ENCODE assay signal across 25 mouse cellular contexts in the genomic region with DNA sequence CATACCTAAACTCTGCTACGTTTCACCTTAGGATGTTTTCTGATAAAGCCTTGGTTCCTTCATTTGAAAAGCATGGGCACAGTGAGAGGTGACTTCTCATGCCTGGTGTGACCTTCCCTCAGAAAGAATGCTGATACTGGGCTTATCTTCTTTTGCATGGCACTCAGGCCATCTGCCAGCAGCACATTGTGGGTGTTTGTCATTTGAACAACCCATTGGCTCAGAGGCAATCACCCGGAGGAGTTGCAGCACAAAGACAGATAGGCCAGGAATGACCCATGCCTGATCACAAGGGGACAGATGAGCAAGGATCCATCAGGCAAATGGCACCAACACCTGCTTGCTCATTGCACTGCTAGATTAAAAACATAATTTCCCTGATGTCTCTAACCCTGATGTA.
DNase-seq lines count a peak whose midpoint lies in the region; ATAC-seq and TF ChIP-seq lines count a peak whose summit lies in the region.
"Had no signal": no experiment of that assay in that cellular context is flagged by ENCODE, and none has a peak within 500 bp of the region (broad histone marks: within the 10 kb centered on the region; RNA-seq: fewer than 3 reads in every experiment).

No protein-coding gene starts in this region.

- no peak overlapping the region for H3K9ac ChIP-seq in intestine, postnatal 0 days (ENCODE audit: low read depth, low read length)
- H3K9ac ChIP-seq: embryonic facial prominence, embryonic 12.5 days; embryonic facial prominence, embryonic 15.5 days; forebrain, postnatal 0 days; heart, embryonic 13.5 days; hindbrain, embryonic 13.5 days; intestine, embryonic 15.5 days had no signal

- TF ChIP-seq CTCF in intestine, postnatal 0 days (IDR thresholded peaks at IDR 0.05; ENCODE audit: low read depth), result no peak

- no peak overlapping the region for H3K27ac ChIP-seq in heart, embryonic 10.5 days
- H3K27ac ChIP-seq in intestine, postnatal 0 days (ENCODE audit: low read depth, low read length), result no peak overlapping the region
- H3K27ac ChIP-seq: embryonic facial prominence, embryonic 12.5 days; embryonic facial prominence, embryonic 15.5 days; heart, embryonic 13.5 days; hindbrain, embryonic 10.5 days; hindbrain, embryonic 13.5 days; intestine, embryonic 15.5 days had no signal

- no peaks in the 10 kb centered on the region for H3K4me1 ChIP-seq in heart, embryonic 10.5 days
- H3K4me1 ChIP-seq in intestine, postnatal 0 days (replicated peaks; ENCODE audit: control insufficient read depth, insufficient read depth, low read length), result no peaks in the 10 kb centered on the region
- H3K4me1 ChIP-seq: embryonic facial prominence, embryonic 12.5 days; embryonic facial prominence, embryonic 15.5 days; heart, embryonic 13.5 days; hindbrain, embryonic 10.5 days; intestine, embryonic 15.5 days had no signal

- H3K9me3 ChIP-seq in heart, embryonic 10.5 days, result no peaks in the 10 kb centered on the region; the same call in 1 of the 2 replicates
- H3K9me3 ChIP-seq in intestine, postnatal 0 days (ENCODE audit: control insufficient read depth), result no peaks in the 10 kb centered on the region
- H3K9me3 ChIP-seq: embryonic facial prominence, embryonic 12.5 days; embryonic facial prominence, embryonic 15.5 days; hindbrain, embryonic 10.5 days; hindbrain, embryonic 13.5 days; intestine, embryonic 15.5 days had no signal

- H3K4me2 ChIP-seq in intestine, postnatal 0 days (replicated peaks; ENCODE audit: low read depth), result no peak overlapping the region
- H3K4me2 ChIP-seq: embryonic facial prominence, embryonic 12.5 days; embryonic facial prominence, embryonic 15.5 days; heart, embryonic 13.5 days; hindbrain, embryonic 13.5 days; intestine, embryonic 15.5 days had no signal

- intact Hi-C loops in heart, postnatal 14 days (cut with DNase I), result no loop called here

- H3K36me3 ChIP-seq in heart, embryonic 10.5 days, result no peaks in the 10 kb centered on the region
- H3K36me3 ChIP-seq in intestine, postnatal 0 days (ENCODE audit: control insufficient read depth, insufficient read depth), result no peaks in the 10 kb centered on the region
- H3K36me3 ChIP-seq: embryonic facial prominence, embryonic 12.5 days; embryonic facial prominence, embryonic 15.5 days; heart, embryonic 13.5 days; hindbrain, embryonic 10.5 days; hindbrain, embryonic 13.5 days; intestine, embryonic 15.5 days had no signal

- WGBS in heart, embryonic 10.5 days, result 60% methylated on average over 2 of the region's 2 CpGs
- WGBS in intestine, postnatal 0 days, result 76% methylated on average over 2 of the region's 2 CpGs

- no peaks in the 10 kb centered on the region for H3K27me3 ChIP-seq in heart, embryonic 10.5 days (ENCODE audit: insufficient read depth, poor library complexity, severe bottlenecking)
- no peaks in the 10 kb centered on the region for H3K27me3 ChIP-seq in intestine, postnatal 0 days (replicated peaks; ENCODE audit: control insufficient read depth, insufficient read depth, low read length)
- H3K27me3 ChIP-seq: embryonic facial prominence, embryonic 12.5 days; embryonic facial prominence, embryonic 15.5 days; heart, embryonic 13.5 days; hindbrain, embryonic 13.5 days; intestine, embryonic 15.5 days had no signal

- peak; percentile 97 for DNase-seq in heart, adult 11 months
- no peak for DNase-seq in heart, embryonic 10.5 days (ENCODE audit: low spot score)
- peak; percentile 51 for DNase-seq in heart, adult 8-10 months (ENCODE audit: low spot score)
- peak; percentile 11 to 30 for DNase-seq in heart, postnatal 14 days
- DNase-seq in heart, postnatal 4 days, result peak; percentile 22
- DNase-seq in cerebellum, postnatal 25 days, result no peak
- DNase-seq: adrenal gland, adult 8-10 months; adrenal gland, postnatal 25 days; cerebellum, adult 11-12 months; cerebellum, adult 8-10 months; cerebellum, postnatal 10 days; forebrain, postnatal 0 days; gastrocnemius, postnatal 10 days; kidney, adult 18-20 months; kidney, adult 9 months had no signal

- ATAC-seq in intestine, postnatal 0 days, result no peak
- ATAC-seq: activated CD4-positive, CD25-positive, alpha-beta regulatory T cell, adult 4 months; forebrain, embryonic 14.5 days; forebrain, postnatal 0 days; hindbrain, embryonic 16.5 days; intestine, embryonic 15.5 days had no signal

- no peak overlapping the region for H3K4me3 ChIP-seq in heart, embryonic 10.5 days
- no peak overlapping the region for H3K4me3 ChIP-seq in intestine, postnatal 0 days (ENCODE audit: low read depth, low read length)
- H3K4me3 ChIP-seq: embryonic facial prominence, embryonic 12.5 days; embryonic facial prominence, embryonic 15.5 days; heart, embryonic 13.5 days; hindbrain, embryonic 10.5 days; hindbrain, embryonic 13.5 days; intestine, embryonic 15.5 days had no signal

Comparison
In these comparisons a context has a peak if more than half of its experiments do, and no peak if none do; other contexts are left out.
1. DNase-seq: peak in heart, adult 11 months (single experiment), heart, adult 8-10 months (single experiment), heart, postnatal 14 days (2 of 2) and heart, postnatal 4 days (single experiment); none in heart, embryonic 10.5 days (single experiment) and cerebellum, postnatal 25 days (0 of 2).